Mouse (Mus musculus): ENCODE results near the gene Tesk1.
"Not testable (repeated sequence)": the region's sequence is repeated elsewhere in the genome, so short reads cannot be mapped to it uniquely, and the experiment has no call there.

Tesk1 gene

GRCm38 (mm10) chr4:43448554-43448953 lies 6.8 kb downstream of the Tesk1 start:
- intact Hi-C loops (cut with DNase I) = loop anchor here (10.0 kb wide), 1 partner anchor 76 kb away; the partner anchor contains the start of gene Tpm2

GRCm38 (mm10) chr4:43452315-43452714 lies 10.6 kb downstream of the Tesk1 start:
- intact Hi-C loops (cut with DNase I) = no loop called here

GRCm38 (mm10) chr4:43453413-43453812 lies 11.7 kb downstream of the Tesk1 start:
- intact Hi-C loops (cut with DNase I) = no loop called here

GRCm38 (mm10) chr4:43454041-43454836 lies 12.5 kb downstream of the Tesk1 start, which contains the start of gene Cd72:
Gene Cd72 (minus strand): TSS chr4:43454628.
- intact Hi-C loops (cut with DNase I) = no loop called here

- intact Hi-C loops (cut with DNase I) = no loop called here
Measured at GRCm38 (mm10) chr4:43456470-43456869, 14.7 kb downstream of the Tesk1 start.

GRCm38 (mm10) chr4:43457124-43457523 lies 15.4 kb downstream of the Tesk1 start:
- intact Hi-C loops (cut with DNase I) = no loop called here

- intact Hi-C loops (cut with DNase I) = no loop called here
Measured at GRCm38 (mm10) chr4:43463102-43463501, 21.4 kb downstream of the Tesk1 start.

GRCm38 (mm10) chr4:43465935-43466334 lies 24.2 kb downstream of the Tesk1 start:
- intact Hi-C loops (cut with DNase I) = no loop called here

GRCm38 (mm10) chr4:43466872-43467271 lies 25.1 kb downstream of the Tesk1 start:
- intact Hi-C loops (cut with DNase I) = no loop called here

GRCm38 (mm10) chr4:43470301-43470700 lies 28.6 kb downstream of the Tesk1 start:
- intact Hi-C loops (cut with DNase I) = no loop called here

- intact Hi-C loops (cut with DNase I) = no loop called here
Measured at GRCm38 (mm10) chr4:43473636-43474035, 31.9 kb downstream of the Tesk1 start.

- intact Hi-C loops (cut with DNase I) = no loop called here
Measured at GRCm38 (mm10) chr4:43476604-43477003, 34.9 kb downstream of the Tesk1 start.

- intact Hi-C loops (cut with DNase I) = loop anchor here (2.0 kb wide), 1 partner anchor 35 kb away; no protein-coding TSS in a partner anchor
Measured at GRCm38 (mm10) chr4:43477857-43478533, 36.3 kb downstream of the Tesk1 start.

- intact Hi-C loops (cut with DNase I) = loop anchor here (2.0 kb wide), 1 partner anchor 36 kb away; no protein-coding TSS in a partner anchor
Measured at GRCm38 (mm10) chr4:43478534-43478858, 36.8 kb downstream of the Tesk1 start.

- intact Hi-C loops (cut with DNase I) = loop anchor here (2.0 kb wide), 1 partner anchor 36 kb away; no protein-coding TSS in a partner anchor
Measured at GRCm38 (mm10) chr4:43478906-43479832, 37.4 kb downstream of the Tesk1 start.

GRCm38 (mm10) chr4:43480985-43481384 lies 39.2 kb downstream of the Tesk1 start:
- intact Hi-C loops (cut with DNase I) = no loop called here

- intact Hi-C loops (cut with DNase I) = no loop called here
Measured at GRCm38 (mm10) chr4:43481894-43482456, 40.2 kb downstream of the Tesk1 start.

- intact Hi-C loops (cut with DNase I) = no loop called here
Measured at GRCm38 (mm10) chr4:43482591-43482990, 40.9 kb downstream of the Tesk1 start.

- intact Hi-C loops (cut with DNase I) = no loop called here
Measured at GRCm38 (mm10) chr4:43483535-43484091, 41.9 kb downstream of the Tesk1 start, which contains the start of gene Sit1. Gene Sit1 (minus strand): TSS chr4:43483734.

GRCm38 (mm10) chr4:43485666-43486065 lies 43.9 kb downstream of the Tesk1 start:
- intact Hi-C loops (cut with DNase I) = not testable (repeated sequence)

GRCm38 (mm10) chr4:43489611-43490010 lies 47.9 kb downstream of the Tesk1 start:
- intact Hi-C loops (cut with DNase I) = no loop called here
